Mouse (Mus musculus): ENCODE measurements around the gene Myl6. TPM values are rescaled to one million over a fixed set of nuclear protein-coding genes. Genes with fewer than 3 reads are reported as not detected.

Gene Myl6
- polyA plus RNA-seq, 1 experiment from 2014 or later = 1,676 TPM

GRCm38 (mm10) chr10:128444354-128444753 lies 49.6 kb downstream of the Myl6 start:
- no peaks in the 10 kb centered on the region for H3K4me1 ChIP-seq (replicated peaks)
- H3K27ac ChIP-seq = no peak overlapping the region
- no peak overlapping the region for H3K9ac ChIP-seq
- no peak overlapping the region for H3K4me2 ChIP-seq (replicated peaks)
- no peak overlapping the region for H3K4me3 ChIP-seq (replicated peaks)
- 69% methylated on average over 6 of the region's 6 CpGs for WGBS
- H3K27me3 ChIP-seq (replicated peaks) = no peaks in the 10 kb centered on the region
- peaks cover 11% of the 10 kb centered on the region; the same call in 1 of the 2 replicates for H3K36me3 ChIP-seq
- ATAC-seq = no peak
- H3K9me3 ChIP-seq = no peaks in the 10 kb centered on the region

- no peak overlapping the region for H3K4me2 ChIP-seq (replicated peaks)
- no peak for ATAC-seq
- peaks cover 21% of the 10 kb centered on the region for H3K36me3 ChIP-seq
- no peaks in the 10 kb centered on the region for H3K9me3 ChIP-seq
- no peak overlapping the region for H3K4me3 ChIP-seq (replicated peaks)
- 89% methylated on average over 1 of the region's 1 CpGs for WGBS
- no peaks in the 10 kb centered on the region for H3K4me1 ChIP-seq (replicated peaks)
- H3K27ac ChIP-seq = no peak overlapping the region
- H3K27me3 ChIP-seq (replicated peaks) = no peaks in the 10 kb centered on the region
- H3K9ac ChIP-seq = no peak overlapping the region
Measured at GRCm38 (mm10) chr10:128442718-128443117, 51.2 kb downstream of the Myl6 start.

DNA sequence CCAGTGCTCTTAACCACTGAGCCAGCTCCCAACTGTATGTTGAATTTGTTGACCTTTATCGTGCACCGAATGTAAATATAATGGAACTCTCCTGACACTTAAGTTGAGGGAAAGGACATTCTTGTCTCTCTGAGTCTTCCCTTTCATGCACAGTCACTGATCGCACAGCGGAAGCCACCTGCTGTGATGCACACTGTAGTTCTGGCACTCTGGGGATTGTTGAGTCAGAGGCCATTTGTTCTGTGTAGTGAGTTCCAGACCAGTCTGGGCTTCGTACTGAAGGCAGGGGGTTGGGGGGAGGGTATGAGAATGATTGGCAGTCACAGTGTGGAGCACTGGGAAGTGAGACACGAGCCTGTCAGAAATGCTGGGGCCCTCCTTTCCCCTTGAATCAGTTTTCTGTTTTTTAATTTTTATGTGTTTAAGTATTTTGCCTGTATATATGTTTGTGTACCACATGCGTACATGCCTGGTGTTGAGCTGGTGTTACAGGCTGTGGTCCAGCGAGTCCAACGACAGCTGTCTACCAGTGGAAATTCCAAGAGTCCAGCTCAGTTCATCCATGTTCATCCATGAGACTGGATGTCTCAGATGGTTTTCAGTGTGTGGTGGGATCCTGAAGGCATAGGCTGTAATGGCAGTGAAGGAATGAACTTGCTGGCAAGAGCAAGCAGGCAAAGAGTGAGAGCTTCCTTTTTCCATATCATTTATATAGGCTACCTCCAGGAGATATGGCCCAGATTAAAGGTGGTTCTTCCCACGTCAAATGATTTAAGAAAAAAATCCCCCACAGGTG lies 52.4 kb downstream of the Myl6 start:
- 88% methylated on average over 10 of the region's 10 CpGs for WGBS
- H3K36me3 ChIP-seq = peaks cover 30% of the 10 kb centered on the region
- H3K9me3 ChIP-seq = no peaks in the 10 kb centered on the region
- ATAC-seq = no peak
- no peak overlapping the region for H3K4me3 ChIP-seq (replicated peaks)
- no peak overlapping the region for H3K4me2 ChIP-seq (replicated peaks)
- no peaks in the 10 kb centered on the region for H3K27me3 ChIP-seq (replicated peaks)
- H3K9ac ChIP-seq = no peak overlapping the region
- H3K4me1 ChIP-seq (replicated peaks) = no peaks in the 10 kb centered on the region
- no peak overlapping the region for H3K27ac ChIP-seq

Other genes starting within 250 kb of the Myl6 start
- gene Apon, start 240.0 kb downstream of the Myl6 start, polyA plus RNA-seq (2015; fragmentation: Nextera tagmentation; extraction: Ambion mirVana) = 0.26 and 0.35 TPM in 2 replicates
- 1.6 and 2.9 TPM in 2 replicates for gene Apof, start 225.5 kb downstream of the Myl6 start, polyA plus RNA-seq (2015; fragmentation: Nextera tagmentation; extraction: Ambion mirVana)
- 15.1 and 15.4 TPM in 2 replicates for gene Stat2, start 223.6 kb downstream of the Myl6 start, polyA plus RNA-seq (2015; fragmentation: Nextera tagmentation; extraction: Ambion mirVana)
- 0.21 and 0.31 TPM in 2 replicates for gene Il23a, start 195.4 kb downstream of the Myl6 start, polyA plus RNA-seq (2015; fragmentation: Nextera tagmentation; extraction: Ambion mirVana)
- 26.2 TPM in 2 replicates for gene Pan2, start 190.8 kb downstream of the Myl6 start, polyA plus RNA-seq (2015; fragmentation: Nextera tagmentation; extraction: Ambion mirVana)
- gene Cnpy2, start 171.7 kb downstream of the Myl6 start, polyA plus RNA-seq (2015; fragmentation: Nextera tagmentation; extraction: Ambion mirVana) = 303 and 328 TPM in 2 replicates
- 269 and 282 TPM in 2 replicates for gene Cs, start 156.4 kb downstream of the Myl6 start, polyA plus RNA-seq (2015; fragmentation: Nextera tagmentation; extraction: Ambion mirVana)
- 13.7 TPM in 2 replicates for gene Coq10a, start 125.1 kb downstream of the Myl6 start, polyA plus RNA-seq (2015; fragmentation: Nextera tagmentation; extraction: Ambion mirVana)
- gene Ankrd52, start 117.0 kb downstream of the Myl6 start, polyA plus RNA-seq (2015; fragmentation: Nextera tagmentation; extraction: Ambion mirVana) = 10.0 and 11.5 TPM in 2 replicates
- 114 and 141 TPM in 2 replicates for gene Slc39a5, start 92.9 kb downstream of the Myl6 start, polyA plus RNA-seq (2015; fragmentation: Nextera tagmentation; extraction: Ambion mirVana)
- 87.9 and 97.1 TPM in 2 replicates for gene Nabp2, start 82.7 kb downstream of the Myl6 start, polyA plus RNA-seq (2015; fragmentation: Nextera tagmentation; extraction: Ambion mirVana)
- 36.6 and 37.5 TPM in 2 replicates for gene Rnf41, start 82.5 kb downstream of the Myl6 start, polyA plus RNA-seq (2015; fragmentation: Nextera tagmentation; extraction: Ambion mirVana)
- 62.5 TPM in 2 replicates for gene Smarcc2, start 34.9 kb downstream of the Myl6 start, polyA plus RNA-seq (2015; fragmentation: Nextera tagmentation; extraction: Ambion mirVana)
- gene Myl6b, start 4.5 kb upstream of the Myl6 start, polyA plus RNA-seq (2015; fragmentation: Nextera tagmentation; extraction: Ambion mirVana) = 2.4 and 2.7 TPM in 2 replicates
- 28.4 and 29.3 TPM in 2 replicates for gene Esyt1, start 31.7 kb upstream of the Myl6 start, polyA plus RNA-seq (2015; fragmentation: Nextera tagmentation; extraction: Ambion mirVana)
- 14.5 and 15.2 TPM in 2 replicates for gene Zc3h10, start 53.6 kb upstream of the Myl6 start, polyA plus RNA-seq (2015; fragmentation: Nextera tagmentation; extraction: Ambion mirVana)
- gene Rpl41, start 55.2 kb upstream of the Myl6 start, polyA plus RNA-seq (2015; fragmentation: Nextera tagmentation; extraction: Ambion mirVana) = 3,667 and 3,915 TPM in 2 replicates
- 205 and 210 TPM in 2 replicates for gene Pa2g4, start 71.8 kb upstream of the Myl6 start, polyA plus RNA-seq (2015; fragmentation: Nextera tagmentation; extraction: Ambion mirVana)
- gene Erbb3, start 95.5 kb upstream of the Myl6 start, polyA plus RNA-seq (2015; fragmentation: Nextera tagmentation; extraction: Ambion mirVana) = 30.5 and 31.5 TPM in 2 replicates
- 693 and 768 TPM in 2 replicates for gene Rps26, start 132.6 kb upstream of the Myl6 start, polyA plus RNA-seq (2015; fragmentation: Nextera tagmentation; extraction: Ambion mirVana)
- gene Ikzf4, start 151.8 kb upstream of the Myl6 start, polyA plus RNA-seq (2015; fragmentation: Nextera tagmentation; extraction: Ambion mirVana) = 1.9 and 2.2 TPM in 2 replicates
- gene Suox, start 179.9 kb upstream of the Myl6 start, polyA plus RNA-seq (2015; fragmentation: Nextera tagmentation; extraction: Ambion mirVana) = 11.9 and 12.1 TPM in 2 replicates
- gene Rab5b, start 202.1 kb upstream of the Myl6 start, polyA plus RNA-seq (2015; fragmentation: Nextera tagmentation; extraction: Ambion mirVana) = 59.0 and 60.5 TPM in 2 replicates
- 1.0 and 1.1 TPM in 2 replicates for gene Pmel, start 210.1 kb upstream of the Myl6 start, polyA plus RNA-seq (2015; fragmentation: Nextera tagmentation; extraction: Ambion mirVana)
- gene Cdk2, start 210.9 kb upstream of the Myl6 start, polyA plus RNA-seq (2015; fragmentation: Nextera tagmentation; extraction: Ambion mirVana) = 72.7 and 80.9 TPM in 2 replicates

All from intestine, embryonic 15.5 days (tissue).